Mouse (Mus musculus): Measurements from ENCODE around the gene Abhd17c.

DNA sequence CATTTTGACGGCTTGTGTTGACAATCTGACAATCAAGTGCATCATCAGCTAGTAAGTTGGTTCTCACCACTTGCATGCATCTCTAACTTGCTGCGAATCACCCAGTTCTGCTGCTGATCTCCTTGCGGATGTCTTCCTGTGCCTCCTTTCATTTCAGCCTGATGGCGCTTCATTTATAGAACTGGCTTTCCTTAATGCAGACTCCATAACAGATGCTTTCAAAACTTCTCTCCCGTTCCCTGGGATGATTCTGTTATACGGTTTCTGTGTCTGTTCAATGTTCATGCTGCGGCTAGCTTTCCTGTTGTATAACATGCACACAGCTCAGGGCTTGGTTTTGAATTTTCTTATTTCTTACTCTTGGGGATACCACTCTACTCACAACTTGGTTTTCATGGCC, 91.9 kb downstream of the Abhd17c start:
- TF ChIP-seq FLI1 (IDR thresholded peaks at IDR 0.05; ENCODE audit: low read length) (no peak), GATA1 (IDR thresholded peaks at IDR 0.05; ENCODE audit: borderline replicate concordance, low read length) (no peak)
